Mouse (Mus musculus) kidney, postnatal 0 days (tissue): Measurements from ENCODE around the gene Gjb6. TPM values are rescaled to one million over a fixed set of nuclear protein-coding genes. Genes with fewer than 3 reads are reported as not detected.
A peak's percentile ranks its signal among the peaks of the same experiment; 100 is the strongest.

Experiments
- ATAC-seq: fragments of 200-750 bp; cut with Nextera tagmentation; replicated peaks from 2 replicates; pipeline ENCODE4 v1.8.0; 2017; ENCODE audit warnings: low read depth, moderate number of reproducible peaks, moderate TSS enrichment, moderate library complexity; ENCODE audit not compliant: low FRiP score
- DNase-seq: peaks from one replicate; pipeline ENCODE4 v3.0.0-alpha.2; 2016; ENCODE audit warnings: low spot score
- H3K27ac ChIP-seq: fragments of 300-500 bp; sonication (generic); 2 replicates; pipeline ENCODE4 v1.5.1; 2014; ENCODE audit warnings: mild to moderate bottlenecking
- H3K27me3 ChIP-seq: fragments of 300-500 bp; sonication (generic); 2 replicates; pipeline ENCODE4 v1.6.1; 2014; ENCODE audit warnings: low read length, mixed read lengths; ENCODE audit not compliant: insufficient read depth
- H3K36me3 ChIP-seq: fragments of 300-500 bp; sonication (generic); 2 replicates; pipeline ENCODE4 v1.6.1; 2014; ENCODE audit warnings: low read length, mixed read lengths; ENCODE audit not compliant: insufficient read depth
- H3K4me1 ChIP-seq: fragments of 300-500 bp; sonication (generic); replicated peaks from 2 replicates; pipeline ENCODE4 v1.6.1; 2014; ENCODE audit warnings: antibody characterized with exemption, low read length, mixed read lengths; ENCODE audit not compliant: insufficient read depth
- H3K4me2 ChIP-seq: fragments of 300-500 bp; sonication (generic); 2 replicates; pipeline ENCODE4 v1.6.1; 2014; ENCODE audit warnings: mild to moderate bottlenecking, low read length, moderate library complexity, mixed read lengths
- H3K4me3 ChIP-seq: fragments of 300-500 bp; sonication (generic); replicated peaks from 2 replicates; pipeline ENCODE4 v1.5.1; 2014; ENCODE audit warnings: low read depth, low read length
- H3K9ac ChIP-seq: fragments of 300-500 bp; sonication (generic); 2 replicates; pipeline ENCODE4 v1.6.1; 2014; ENCODE audit warnings: low read depth, low read length
- H3K9me3 ChIP-seq: fragments of 300-500 bp; sonication (generic); replicated peaks from 2 replicates; pipeline ENCODE4 v1.6.1; 2016; ENCODE audit warnings: low read length, inconsistent platforms, mixed read lengths
- CTCF ChIP-seq: IDR thresholded peaks from 2 replicates; pipeline ENCODE4 v1.5.1; 2016; ENCODE audit warnings: antibody characterized with exemption, low read depth, mild to moderate bottlenecking, moderate library complexity
- WGBS: fragments of 180-500 bp; shearing (Covaris S2); extraction: QIAGEN DNeasy Blood & Tissue Kit; methylation state at CpG from one replicate; pipeline ENCODE4 v1.1.7; 2014; 5-methylcytosine and 5-hydroxymethylcytosine counted together
- polyA plus RNA-seq: library from polyadenylated mRNA; unstranded; fragments of >200 nt; fragmentation: Nextera tagmentation; extraction: Ambion mirVana; gene quantifications from 2 replicates; pipeline ENCODE4 v1.2.1, GENCODE M21; 2015

The Gjb6 gene
- polyA plus RNA-seq, 1 experiment from 2014 or later = 1.9 TPM

- 81% methylated on average over 4 of the region's 4 CpGs for WGBS
- no peak for DNase-seq
Observed at GRCm38 (mm10) chr14:57095855-57096254, 37.6 kb downstream of the Gjb6 start.

DNA sequence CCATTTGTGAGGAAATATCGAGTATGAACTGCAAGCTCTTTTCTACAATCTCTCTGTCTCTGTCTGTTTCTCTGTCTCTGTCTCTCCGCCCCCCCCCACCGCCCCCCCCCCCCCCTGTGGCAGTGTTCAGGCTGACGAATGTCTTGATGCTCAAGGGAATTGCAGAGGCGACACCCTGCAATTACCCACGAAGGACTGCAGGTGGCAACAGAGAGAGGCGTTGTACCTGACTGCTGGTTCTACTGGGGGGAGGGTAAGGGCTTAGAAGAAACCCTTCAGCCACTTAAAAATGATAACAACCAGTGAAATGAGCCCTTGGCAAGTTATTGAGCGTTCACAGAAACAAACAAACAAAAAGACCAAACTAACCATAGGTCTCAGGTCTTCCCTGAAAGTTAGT is 40.4 kb downstream of the Gjb6 start:
- peak; percentile 69 for TF ChIP-seq CTCF
- Histone ChIP-seq H3K27ac (no peak overlapping the region), H3K4me3 (no peak overlapping the region), H3K4me1 (no peaks in the 10 kb centered on the region), H3K27me3 (no peaks in the 10 kb centered on the region), H3K36me3 (no peaks in the 10 kb centered on the region), H3K4me2 (no peak overlapping the region), H3K9ac (no peak overlapping the region), H3K9me3 (no peaks in the 10 kb centered on the region)
- WGBS = 9% methylated on average over 8 of the region's 8 CpGs
- DNase-seq = peak; percentile 76
- ATAC-seq = no peak

More at GRCm38 (mm10) chr14:57095855-57096254, 37.6 kb downstream of the Gjb6 start:
- no peaks in the 10 kb centered on the region for H3K27me3 ChIP-seq
- no peak overlapping the region for H3K4me3 ChIP-seq
- no peaks in the 10 kb centered on the region for H3K9me3 ChIP-seq
- H3K4me1 ChIP-seq = no peaks in the 10 kb centered on the region
- no peak overlapping the region for H3K9ac ChIP-seq
- ATAC-seq = no peak
- H3K4me2 ChIP-seq = no peak overlapping the region
- H3K36me3 ChIP-seq = no peaks in the 10 kb centered on the region
- no peak for TF ChIP-seq CTCF
- no peak overlapping the region for H3K27ac ChIP-seq

DNA sequence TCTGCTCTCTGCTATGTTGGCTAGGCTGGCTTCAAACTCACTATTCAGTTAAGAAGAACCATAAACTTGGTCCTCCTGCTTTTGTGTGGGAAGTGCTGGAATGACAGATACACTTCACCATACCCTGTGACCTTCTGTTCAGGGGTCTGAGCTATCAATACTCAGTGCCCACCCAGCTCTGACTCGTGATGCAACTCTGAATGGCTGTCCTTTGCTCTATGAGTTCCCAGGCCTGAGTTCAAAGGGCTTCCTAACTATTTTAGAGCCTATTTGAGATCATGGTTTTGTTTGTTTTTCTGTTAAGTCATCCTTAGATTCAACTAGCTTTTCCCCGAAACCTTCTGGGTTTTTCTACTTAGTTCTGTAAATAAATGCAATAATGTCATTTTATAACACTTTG is 43.4 kb downstream of the Gjb6 start:
- DNase-seq (no peak), ATAC-seq (no peak)
- Histone ChIP-seq H3K9ac (no peak overlapping the region), H3K27me3 (no peaks in the 10 kb centered on the region), H3K4me1 (no peaks in the 10 kb centered on the region), H3K9me3 (no peaks in the 10 kb centered on the region), H3K36me3 (no peaks in the 10 kb centered on the region), H3K4me2 (no peak overlapping the region), H3K27ac (no peak overlapping the region), H3K4me3 (no peak overlapping the region)
- WGBS = 47% methylated on average over 2 of the region's 2 CpGs
- no peak for TF ChIP-seq CTCF

DNA sequence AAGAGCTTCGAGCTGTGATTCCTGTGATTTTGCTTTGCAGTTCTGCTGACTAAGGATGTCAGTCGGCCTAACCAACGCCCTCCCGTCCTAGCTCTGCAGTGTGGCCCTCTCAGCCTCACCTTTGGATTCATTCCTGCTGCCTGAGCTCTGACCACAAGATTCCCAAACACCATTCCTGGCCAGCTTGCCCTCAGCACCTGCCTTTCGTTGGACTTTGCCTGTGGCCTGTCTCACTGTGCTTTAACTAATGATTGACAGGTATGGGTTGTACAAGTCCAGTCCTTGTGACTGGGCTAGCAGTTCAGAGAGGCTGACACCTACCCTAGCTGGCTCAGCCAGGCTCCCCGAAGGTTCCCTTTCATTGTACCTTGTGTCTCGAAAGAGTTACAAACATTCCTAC is 44.3 kb downstream of the Gjb6 start:
- H3K9me3 ChIP-seq = no peaks in the 10 kb centered on the region
- no peaks in the 10 kb centered on the region for H3K27me3 ChIP-seq
- H3K4me1 ChIP-seq = 0 out of 2 replicates have a peak, but pooled peaks cover 4% of the 10 kb centered on the region
- no peak overlapping the region for H3K4me3 ChIP-seq
- no peaks in the 10 kb centered on the region for H3K36me3 ChIP-seq
- no peak overlapping the region for H3K27ac ChIP-seq
- TF ChIP-seq CTCF = no peak
- no peak overlapping the region for H3K4me2 ChIP-seq
- H3K9ac ChIP-seq = no peak overlapping the region
- DNase-seq (peak; percentile 44), ATAC-seq (peak; percentile 86)
- 75% methylated on average over 7 of the region's 7 CpGs for WGBS

- ATAC-seq (peak; percentile 50; the same call in 1 of the 2 replicates), DNase-seq (peak; percentile 79)
- Histone ChIP-seq H3K27me3 (no peaks in the 10 kb centered on the region), H3K9me3 (no peaks in the 10 kb centered on the region), H3K36me3 (no peaks in the 10 kb centered on the region), H3K4me1 (0 out of 2 replicates have a peak, but pooled peaks cover 4% of the 10 kb centered on the region), H3K9ac (no peak overlapping the region), H3K27ac (peak overlapping the region; percentile 73), H3K4me2 (0 out of 2 replicates have a peak overlapping the region, but pooled peaks have one; percentile 9), H3K4me3 (no peak overlapping the region)
- WGBS = 11% methylated on average over 11 of the region's 11 CpGs
- no peak for TF ChIP-seq CTCF
Observed at GRCm38 (mm10) chr14:57084180-57084668, 49.2 kb downstream of the Gjb6 start.

DNA sequence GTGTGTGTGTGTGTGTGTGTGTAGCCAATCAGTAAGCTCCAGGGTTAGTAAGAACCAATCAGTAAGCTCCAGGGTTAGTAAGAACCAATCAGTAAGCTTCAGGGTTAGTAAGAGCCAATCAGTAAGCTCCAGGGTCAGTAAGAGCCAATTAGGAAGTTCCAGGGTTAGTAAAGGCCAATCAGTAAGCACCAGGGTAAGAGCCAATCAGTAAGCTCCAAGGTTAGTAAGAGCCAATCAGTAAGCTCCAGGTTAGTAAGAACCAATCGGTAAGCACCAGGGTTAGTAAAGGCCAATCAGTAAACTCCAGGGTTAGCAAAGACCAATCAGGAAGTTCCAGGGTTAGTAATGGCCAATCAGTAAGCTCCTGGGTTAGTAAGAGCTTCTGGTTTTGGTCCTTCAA is 50.5 kb downstream of the Gjb6 start:
- WGBS = 100% methylated on average over 1 of the region's 1 CpGs
- DNase-seq (no peak), ATAC-seq (no peak)
- H3K4me2 ChIP-seq = no peak overlapping the region
- no peak overlapping the region for H3K4me3 ChIP-seq
- H3K4me1 ChIP-seq = 0 out of 2 replicates have a peak, but pooled peaks cover 4% of the 10 kb centered on the region
- no peaks in the 10 kb centered on the region for H3K36me3 ChIP-seq
- H3K27ac ChIP-seq = no peak overlapping the region
- H3K9me3 ChIP-seq = no peaks in the 10 kb centered on the region
- H3K27me3 ChIP-seq = no peaks in the 10 kb centered on the region
- no peak overlapping the region for H3K9ac ChIP-seq
- TF ChIP-seq CTCF = no peak

- DNase-seq (no peak), ATAC-seq (no peak)
- no peaks in the 10 kb centered on the region for H3K9me3 ChIP-seq
- H3K27me3 ChIP-seq = no peaks in the 10 kb centered on the region
- H3K36me3 ChIP-seq = no peaks in the 10 kb centered on the region
- H3K4me2 ChIP-seq = no peak overlapping the region
- H3K27ac ChIP-seq = no peak overlapping the region
- TF ChIP-seq CTCF = peak; percentile 57
- WGBS = 81% methylated on average over 6 of the region's 6 CpGs
- H3K4me3 ChIP-seq = no peak overlapping the region
- no peak overlapping the region for H3K9ac ChIP-seq
- no peaks in the 10 kb centered on the region for H3K4me1 ChIP-seq
Observed at GRCm38 (mm10) chr14:57075537-57075936, 57.9 kb downstream of the Gjb6 start.

Other genes with a start within 250 kb of the Gjb6 start
- 26.4 and 26.9 TPM in 2 replicates for gene Zmym2, start 247.0 kb downstream of the Gjb6 start, polyA plus RNA-seq
- 9.8 and 10.3 TPM in 2 replicates for gene Gja3, start 75.5 kb downstream of the Gjb6 start, polyA plus RNA-seq
- gene Gjb2, start 28.9 kb downstream of the Gjb6 start, polyA plus RNA-seq = 10.5 and 11.6 TPM in 2 replicates
- gene Gm4491, start 17.7 kb downstream of the Gjb6 start, polyA plus RNA-seq = not detected in 2 replicates